Mouse (Mus musculus): ENCODE measurements around the gene Zmynd10.

DNA sequence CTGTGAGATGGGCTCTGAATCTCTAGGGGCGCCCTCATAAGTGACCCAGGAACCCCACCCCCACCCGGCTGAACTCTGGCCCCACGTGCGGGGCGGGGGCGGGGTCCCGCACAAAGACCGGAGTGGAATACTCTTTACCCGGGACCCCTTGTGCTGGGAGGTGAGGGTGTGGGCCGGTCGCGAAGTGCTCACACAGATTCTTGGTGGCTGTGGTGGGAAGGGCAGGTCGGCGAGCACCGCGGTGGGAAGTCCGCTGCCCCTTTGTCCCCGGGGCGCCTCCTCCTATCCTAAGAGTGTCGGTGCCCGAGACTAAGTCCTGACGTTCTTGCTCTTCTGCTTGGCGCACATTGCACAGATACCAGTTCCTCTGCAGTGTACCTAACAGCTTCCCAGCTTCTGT is 22.2 kb downstream of the Zmynd10 start:
- TF ChIP-seq CTCF (conservative IDR thresholded peaks at IDR 0.05; ENCODE audit: low read length) (no peak), POU5F1 (IDR thresholded peaks at IDR 0.05; ENCODE audit: borderline replicate concordance, low read length) (no peak)

Measured in E14TG2a.4 (cell line).